Mouse (Mus musculus) neutrophil, adult 65 days (primary cell): ENCODE data around the gene Vamp5. TPM values are rescaled to one million over a fixed set of nuclear protein-coding genes. Genes with fewer than 3 reads are reported as not detected.

Experiments used
- total RNA-seq: library from RNA; stranded (reverse); gene quantifications from 2 replicates; pipeline ENCODE4 v1.2.4, GENCODE M21; 2023

Vamp5 gene
- 37.2 and 50.9 TPM in 2 replicates for total RNA-seq

DNA sequence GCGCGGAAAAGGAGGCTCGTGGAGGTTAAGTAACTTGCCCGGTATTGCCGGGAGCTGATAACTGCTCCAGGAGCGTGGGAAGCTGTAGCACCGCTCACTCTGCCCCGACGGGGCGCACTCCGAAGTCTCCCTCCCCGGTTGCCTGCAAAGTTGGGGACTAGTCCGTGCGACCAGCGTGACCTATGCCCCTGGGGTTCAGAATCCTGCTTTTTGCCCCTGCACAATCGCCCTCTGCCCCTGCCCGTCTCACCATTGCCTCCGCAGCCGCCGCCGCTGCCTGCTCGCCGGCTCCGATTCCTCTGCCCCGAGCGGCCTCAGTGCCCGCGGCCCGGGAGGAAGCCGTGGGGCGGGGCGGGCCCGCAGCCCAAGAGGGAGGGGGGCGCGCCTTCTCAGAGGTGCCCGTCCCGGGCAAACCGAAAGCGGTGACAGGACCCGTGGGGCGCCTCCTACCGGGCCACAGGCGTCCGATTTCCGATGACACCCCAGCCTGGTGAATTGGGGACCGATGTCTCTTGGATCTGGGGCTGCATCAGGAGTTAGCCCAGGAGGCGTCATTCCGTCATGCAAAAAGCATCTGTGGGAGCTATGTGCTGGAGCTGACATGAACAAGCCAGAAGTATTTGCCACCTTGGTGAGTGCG, at the start of gene Vamp5:
Gene Vamp5, minus strand, starts transcription at position 338 of the 640 bp plus-strand sequence.

GRCm38 (mm10) chr6:72414076-72414756, 33.9 kb upstream of the Vamp5 start, which contains the start of gene Ggcx:
Ggcx (plus strand) TSS chr6:72414308.

DNA sequence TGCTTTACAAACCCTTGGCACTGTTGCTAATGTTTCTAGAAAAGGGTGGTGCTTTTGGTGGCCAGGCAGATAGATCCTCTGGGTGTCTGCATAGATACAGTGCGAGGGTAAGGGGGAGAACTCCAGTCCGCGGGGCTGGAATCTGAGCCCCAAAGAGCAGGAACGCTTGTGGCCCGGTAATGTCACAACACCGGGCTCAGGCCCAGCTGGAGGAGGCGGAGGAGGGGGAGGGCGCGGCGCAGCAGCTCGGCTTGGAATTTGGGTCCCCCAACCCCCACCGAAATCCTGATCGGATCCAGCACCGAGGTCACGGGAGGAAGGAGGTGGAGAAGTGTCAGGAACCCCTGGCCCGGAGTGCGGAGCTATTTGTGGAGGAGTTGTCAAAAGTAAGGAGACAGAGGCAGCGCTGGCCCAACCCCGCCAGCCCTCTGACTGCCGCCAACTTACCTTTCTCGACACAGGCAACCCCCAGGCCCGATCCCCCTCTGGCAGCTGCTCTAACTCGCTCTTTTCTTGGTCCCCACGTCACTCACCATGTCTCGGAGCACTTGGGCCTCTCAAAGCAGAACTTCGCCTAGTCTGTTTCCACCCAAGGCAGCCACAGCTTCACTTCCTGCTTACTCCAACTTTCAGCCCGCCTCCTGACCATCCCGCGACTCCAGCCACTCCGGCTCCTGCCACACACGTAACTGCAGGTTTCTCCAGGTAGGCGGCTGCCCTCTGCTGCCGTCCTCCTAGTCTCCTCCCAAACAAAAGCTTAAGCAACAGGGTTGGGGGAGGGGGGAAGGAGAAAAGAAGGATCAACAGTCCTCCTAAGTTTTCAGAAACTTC, 9.9 kb upstream of the Vamp5 start, which contains the start of gene Vamp8:
Gene Vamp8, minus strand, starts transcription at position 763 of the 831 bp plus-strand sequence.

DNA sequence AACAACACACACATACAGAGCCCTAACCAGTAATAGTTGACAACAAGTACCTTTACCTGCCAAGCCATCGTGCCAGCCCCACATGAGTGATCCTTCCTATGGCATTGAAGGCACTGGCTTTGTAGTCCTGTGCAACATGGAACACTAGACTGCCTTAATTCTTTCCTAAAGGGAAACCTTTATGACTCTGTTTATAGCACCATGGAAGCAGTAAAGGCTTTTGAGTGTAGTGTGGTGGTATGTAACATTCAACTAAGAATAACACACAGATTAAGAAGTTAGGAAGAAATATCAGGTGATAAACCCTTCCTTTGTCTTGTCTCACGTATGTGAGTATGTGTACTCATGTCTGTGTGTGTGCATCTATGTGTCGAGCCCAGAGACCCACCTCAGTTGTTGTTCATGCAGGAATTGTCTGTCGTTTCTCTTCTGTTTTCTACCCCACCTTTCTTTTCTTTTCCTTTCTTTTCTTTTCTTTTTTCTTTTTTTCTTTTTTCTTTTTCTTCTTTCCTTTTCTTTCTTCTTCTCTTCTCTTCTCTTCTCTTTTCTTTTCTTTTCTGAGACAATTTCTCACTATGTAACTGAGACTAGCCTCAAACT, 13.3 kb downstream of the Vamp5 start, which contains the start of gene Rnf181:
Gene Rnf181, minus strand, starts transcription at position 113 of the 600 bp plus-strand sequence.

GRCm38 (mm10) chr6:72355066-72355911, 25.0 kb downstream of the Vamp5 start, which contains the start of gene Tmem150a:
Tmem150a (plus strand) TSS chr6:72355447.

GRCm38 (mm10) chr6:72347166-72347941, 32.9 kb downstream of the Vamp5 start, which contains the start of gene 0610030E20Rik:
0610030E20Rik (plus strand) TSS chr6:72347317.

GRCm38 (mm10) chr6:72345074-72345567, 35.1 kb downstream of the Vamp5 start, which contains the start of gene Usp39:
Usp39 (minus strand) TSS chr6:72345184.

Other genes starting within 250 kb of the Vamp5 start
- gene Atoh8, start 144.9 kb downstream of the Vamp5 start, total RNA-seq, result 0.32 and 0.39 TPM in 2 replicates
- 1.5 and 2.0 TPM in 2 replicates for gene Sftpb, start 75.9 kb downstream of the Vamp5 start, total RNA-seq
- 43.7 and 45.6 TPM in 2 replicates for gene Usp39, start 35.3 kb downstream of the Vamp5 start, total RNA-seq
- gene 0610030E20Rik, start 33.2 kb downstream of the Vamp5 start, total RNA-seq, result 47.6 and 59.0 TPM in 2 replicates
- gene Tmem150a, start 25.0 kb downstream of the Vamp5 start, total RNA-seq, result 1.2 and 1.5 TPM in 2 replicates
- gene Rnf181, start 13.5 kb downstream of the Vamp5 start, total RNA-seq, result 57.2 and 63.1 TPM in 2 replicates
- 222 and 223 TPM in 2 replicates for gene Vamp8, start 10.2 kb upstream of the Vamp5 start, total RNA-seq
- 5.1 and 7.4 TPM in 2 replicates for gene Ggcx, start 33.8 kb upstream of the Vamp5 start, total RNA-seq
- gene Mat2a, start 59.1 kb upstream of the Vamp5 start, total RNA-seq, result 78.9 and 102 TPM in 2 replicates
- not detected in 2 replicates for gene Sh2d6, start 141.2 kb upstream of the Vamp5 start, total RNA-seq
- gene Capg, start 163.9 kb upstream of the Vamp5 start, total RNA-seq, result 272 and 314 TPM in 2 replicates
- gene Elmod3, start 217.9 kb upstream of the Vamp5 start, total RNA-seq, result 4.2 and 4.7 TPM in 2 replicates
- 9.2 and 15.9 TPM in 2 replicates for gene Retsat, start 218.0 kb upstream of the Vamp5 start, total RNA-seq
- 139 and 180 TPM in 2 replicates for gene Tgoln1, start 236.5 kb upstream of the Vamp5 start, total RNA-seq